Mouse (Mus musculus) brain, embryonic 18.5 days (tissue): ENCODE results near the gene Spem2.

Experiments used
- DNase-seq: peaks from one replicate; pipeline ENCODE4 v3.0.0-alpha.2; 2012; ENCODE audit warnings: low read depth, low spot score

The Spem2 gene

GRCm38 (mm10) chr11:69835326-69835965 is 17.2 kb upstream of the Spem2 start:
- DNase-seq, result no peak

GRCm38 (mm10) chr11:69834001-69834549 is 15.8 kb upstream of the Spem2 start:
- no peak for DNase-seq

- DNase-seq, result no peak
Measured at GRCm38 (mm10) chr11:69833554-69833953, 15.3 kb upstream of the Spem2 start.

- no peak for DNase-seq
Measured at GRCm38 (mm10) chr11:69828832-69829231, 10.6 kb upstream of the Spem2 start.

- DNase-seq, result no peak
Measured at GRCm38 (mm10) chr11:69823456-69823855, 5.2 kb upstream of the Spem2 start.

GRCm38 (mm10) chr11:69822080-69822479 is 3.8 kb upstream of the Spem2 start, which contains the start of gene Spem1:
TSS of gene Spem1 (minus strand) at chr11:69822180.
- DNase-seq, result no peak

- DNase-seq, result no peak
Measured at GRCm38 (mm10) chr11:69818871-69819270, 606 bp upstream of the Spem2 start.

- DNase-seq, result no peak
Measured at GRCm38 (mm10) chr11:69816520-69816919, 1.7 kb downstream of the Spem2 start.

GRCm38 (mm10) chr11:69815155-69815554 is 3.1 kb downstream of the Spem2 start, which contains the start of gene Gm39566:
TSS of gene Gm39566 (minus strand) at chr11:69815298.
- DNase-seq, result no peak

GRCm38 (mm10) chr11:69810280-69810679 is 8.0 kb downstream of the Spem2 start:
- DNase-seq, result no peak

GRCm38 (mm10) chr11:69807641-69808040 is 10.6 kb downstream of the Spem2 start:
- no peak for DNase-seq

- DNase-seq, result no peak
Measured at GRCm38 (mm10) chr11:69806378-69806777, 11.9 kb downstream of the Spem2 start.

- DNase-seq, result no peak
Measured at GRCm38 (mm10) chr11:69804972-69805909, 13.0 kb downstream of the Spem2 start, which contains the start of gene Tmem102. TSS of gene Tmem102 (minus strand) at chr11:69805624.

- no peak for DNase-seq
Measured at GRCm38 (mm10) chr11:69804652-69804940, 13.7 kb downstream of the Spem2 start.

- DNase-seq, result no peak
Measured at GRCm38 (mm10) chr11:69803786-69804651, 14.2 kb downstream of the Spem2 start.

GRCm38 (mm10) chr11:69803328-69803727 is 14.9 kb downstream of the Spem2 start:
- DNase-seq, result no peak

GRCm38 (mm10) chr11:69802648-69803105 is 15.6 kb downstream of the Spem2 start:
- DNase-seq, result no peak

- DNase-seq, result no peak
Measured at GRCm38 (mm10) chr11:69801379-69801977, 16.8 kb downstream of the Spem2 start, which contains the start of gene Fgf11. TSS of gene Fgf11 (minus strand) at chr11:69801857.

GRCm38 (mm10) chr11:69800392-69801197 is 17.7 kb downstream of the Spem2 start:
- DNase-seq, result peak; percentile 77

- no peak for DNase-seq
Measured at GRCm38 (mm10) chr11:69800138-69800391, 18.2 kb downstream of the Spem2 start.
